Mouse (Mus musculus) urinary bladder, adult 2 months (tissue): ENCODE results near the gene Wdr24. TPM values are rescaled to one million over a fixed set of nuclear protein-coding genes. Genes with fewer than 3 reads are reported as not detected.
"Not testable (repeated sequence)": the region's sequence is repeated elsewhere in the genome, so short reads cannot be mapped to it uniquely, and the experiment has no call there.

ENCODE experiments used
- DNase-seq: peaks from one replicate; pipeline ENCODE4 v3.0.0; 2022; ENCODE audit warnings: low spot score
- polyA plus RNA-seq: library from polyadenylated mRNA; depleted of rRNA; stranded (reverse); fragments of >200 nt; gene quantifications from 2 replicates; pipeline ENCODE4 v1.2.3, GENCODE M21; 2012

Wdr24 gene
- polyA plus RNA-seq, 1 experiment, result 27.6 TPM

DNA sequence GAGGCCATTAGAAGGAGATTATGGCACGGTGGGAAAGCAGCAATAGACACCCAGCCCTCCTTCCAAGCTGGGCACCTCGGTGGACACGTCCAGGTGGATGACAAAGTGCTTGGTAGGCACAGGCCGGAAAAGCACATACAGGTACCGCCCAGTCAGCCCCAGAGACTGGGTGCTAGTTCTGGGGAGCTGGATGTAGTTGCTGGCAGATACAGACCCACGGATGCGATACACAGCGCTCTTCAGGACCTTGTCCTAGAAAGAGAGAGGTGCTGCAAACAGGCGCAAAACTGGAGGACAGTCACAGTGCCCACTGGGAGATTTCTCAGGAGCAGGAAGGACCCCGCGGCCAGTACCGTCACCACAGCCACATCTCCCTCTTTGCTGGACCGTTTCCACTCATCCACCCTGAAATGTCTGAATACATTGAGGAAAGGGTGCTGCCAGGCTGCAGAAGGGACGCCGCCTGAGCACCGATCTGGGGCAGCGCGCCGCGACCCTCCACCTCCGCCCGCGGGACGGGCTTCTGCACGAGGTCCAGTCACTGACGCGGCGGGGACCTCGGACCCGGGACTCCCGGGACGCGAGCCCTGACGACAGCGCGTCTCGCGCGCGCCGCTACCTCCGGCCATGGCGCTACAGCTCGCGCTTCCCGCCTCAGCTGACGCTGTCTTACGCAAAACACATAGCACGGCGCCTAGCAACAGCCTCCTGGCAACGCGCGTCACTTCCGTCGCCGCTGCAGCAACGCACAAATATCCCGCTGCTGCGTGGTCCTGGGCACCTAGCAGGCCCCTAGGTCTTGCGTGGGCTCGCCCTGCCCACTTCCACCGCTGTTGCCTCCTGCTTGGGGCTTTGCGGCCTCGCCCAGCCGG, 37.6 kb downstream of the Wdr24 start, which contains the start of gene Wdr90:
Gene Wdr90 (minus strand): TSS at position 670 of the 872 bp plus-strand sequence.
- peak; percentile 80 for DNase-seq

DNA sequence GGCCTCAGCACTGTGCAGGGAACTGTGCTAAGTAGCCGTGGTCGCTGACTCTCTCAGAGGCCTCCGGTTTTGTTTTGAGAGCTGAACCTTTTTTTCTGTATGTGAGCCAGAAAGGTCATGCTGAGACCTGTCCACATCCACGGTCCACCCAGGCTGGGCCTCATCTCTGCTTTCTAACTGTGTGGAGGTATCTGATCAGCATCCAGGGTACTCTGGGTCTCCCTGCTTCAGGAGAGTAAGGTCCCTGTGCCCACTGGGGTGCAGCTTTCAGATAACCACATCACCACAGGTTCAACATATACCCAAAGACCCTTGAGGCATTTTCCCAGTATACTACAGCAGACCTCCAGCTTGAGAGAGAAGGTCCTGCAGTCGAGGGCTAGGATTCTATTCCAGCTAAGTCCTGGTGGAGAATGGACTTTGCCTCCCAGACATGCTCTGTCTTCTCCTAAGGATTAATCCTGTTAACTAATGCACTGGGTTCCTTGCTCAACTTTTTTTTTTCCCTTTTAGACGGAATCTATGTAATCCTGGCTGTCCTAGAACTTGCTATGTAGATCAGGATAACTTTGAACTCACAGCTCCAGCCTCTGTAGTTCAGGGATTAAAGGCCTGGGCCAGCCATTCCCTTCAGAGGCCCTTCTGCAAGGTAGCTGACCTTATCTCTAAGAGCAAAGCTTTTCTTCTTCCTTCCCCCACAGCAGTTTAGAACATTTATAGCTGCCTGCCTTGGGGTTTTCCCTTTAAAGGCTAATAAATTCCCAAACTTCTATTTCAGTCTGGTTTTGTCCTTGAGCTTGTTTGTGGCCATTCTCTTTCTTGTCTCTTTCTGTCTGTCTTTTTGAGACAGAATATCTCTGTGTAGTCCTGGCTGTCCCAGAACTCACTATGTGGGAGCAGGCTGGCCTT, 38.5 kb downstream of the Wdr24 start:
- DNase-seq, result no peak

DNA sequence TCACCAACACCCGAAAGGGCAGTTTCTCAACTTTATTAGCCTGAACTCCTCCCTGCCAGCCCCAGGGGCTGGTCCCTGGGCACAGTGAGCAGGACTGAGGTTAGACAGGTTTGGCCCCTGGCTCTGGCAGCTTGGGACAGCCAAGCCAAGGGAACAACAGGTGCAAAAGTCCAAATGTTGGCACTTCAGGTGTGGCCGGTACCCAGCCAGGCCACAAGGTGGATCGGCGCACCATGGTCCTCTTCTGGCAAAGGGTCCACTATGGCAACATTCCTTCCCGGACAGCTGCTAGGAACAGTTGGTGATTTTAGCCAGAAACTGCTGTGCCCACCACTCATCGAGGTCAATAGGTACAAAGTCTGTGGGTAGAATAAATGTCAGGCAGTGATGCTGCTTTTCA, 40.3 kb downstream of the Wdr24 start:
- no peak for DNase-seq

DNA sequence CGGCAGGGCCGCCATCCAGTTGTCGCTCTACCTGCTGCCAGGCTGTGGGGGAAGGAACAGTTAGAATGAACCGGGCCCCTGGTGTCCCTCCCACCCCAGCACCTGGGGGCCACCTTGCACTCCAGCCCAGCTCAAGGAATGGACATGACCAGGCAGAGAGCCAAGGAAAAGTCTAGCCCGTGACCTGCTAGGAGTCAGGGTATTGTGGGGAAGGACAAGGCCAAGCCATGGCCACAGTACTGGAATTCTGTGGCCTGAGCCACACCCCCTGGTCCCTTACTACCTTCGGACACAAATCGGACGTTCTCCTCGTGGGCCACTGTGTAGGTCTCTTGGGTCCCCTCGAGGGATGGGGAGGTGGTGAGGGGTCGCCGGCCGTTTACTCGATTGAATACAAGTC, 40.9 kb downstream of the Wdr24 start:
- DNase-seq, result no peak

DNA sequence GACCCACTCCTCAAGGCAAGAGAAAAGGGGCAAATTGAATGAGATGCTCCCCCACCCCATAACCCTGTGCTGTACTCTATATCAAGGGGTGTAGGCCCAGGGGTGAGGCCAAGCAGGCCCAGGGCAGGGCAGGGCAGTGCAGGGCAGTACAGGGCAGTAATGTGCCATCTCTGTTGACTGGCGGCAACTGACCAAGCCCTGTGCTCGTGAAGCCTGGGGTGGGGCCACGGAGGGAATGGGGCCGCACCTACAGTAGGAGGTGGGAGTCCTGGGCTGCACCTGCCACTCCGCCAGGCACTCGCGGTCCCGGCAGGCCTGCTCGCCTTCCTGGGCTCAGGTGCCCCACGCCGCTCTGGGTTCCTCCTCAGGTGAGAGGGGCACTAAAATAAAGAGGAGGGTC, 41.9 kb downstream of the Wdr24 start:
- no peak for DNase-seq

DNA sequence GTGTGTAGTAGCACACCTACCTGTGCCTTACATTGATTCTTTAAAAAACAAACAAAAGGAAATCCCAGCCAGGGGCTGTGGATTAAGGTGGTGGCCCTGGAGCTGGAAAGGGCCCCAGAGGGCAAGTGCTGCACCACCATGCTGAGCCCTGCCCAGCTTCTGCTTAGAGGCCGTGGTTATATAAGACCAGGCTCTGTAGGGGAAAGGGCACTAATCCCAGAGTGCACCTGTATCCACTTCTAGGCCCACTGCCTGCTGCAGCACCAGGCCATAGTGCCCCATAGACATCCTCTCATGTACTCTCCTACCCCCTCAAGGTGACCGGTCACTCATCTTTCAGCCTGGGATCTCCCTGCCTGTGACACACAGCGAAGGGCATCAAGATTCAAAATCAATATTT, 42.7 kb downstream of the Wdr24 start:
- no peak for DNase-seq

DNA sequence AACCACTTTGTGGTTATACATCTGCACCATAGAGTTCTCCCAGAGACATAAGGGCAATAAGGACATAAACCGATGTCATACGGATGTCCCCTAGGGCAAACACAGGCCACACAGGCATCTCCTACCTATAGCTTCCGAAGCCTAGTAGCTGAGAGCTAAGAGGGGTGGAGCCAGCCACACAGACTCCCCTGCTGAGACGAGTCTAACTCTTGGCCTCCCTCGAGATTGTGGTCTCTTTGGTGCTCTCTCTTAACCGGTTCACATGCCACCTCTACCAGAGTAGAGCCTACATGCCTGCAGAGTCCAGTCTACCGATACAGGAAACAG, 44.0 kb downstream of the Wdr24 start:
- DNase-seq, result no peak

DNA sequence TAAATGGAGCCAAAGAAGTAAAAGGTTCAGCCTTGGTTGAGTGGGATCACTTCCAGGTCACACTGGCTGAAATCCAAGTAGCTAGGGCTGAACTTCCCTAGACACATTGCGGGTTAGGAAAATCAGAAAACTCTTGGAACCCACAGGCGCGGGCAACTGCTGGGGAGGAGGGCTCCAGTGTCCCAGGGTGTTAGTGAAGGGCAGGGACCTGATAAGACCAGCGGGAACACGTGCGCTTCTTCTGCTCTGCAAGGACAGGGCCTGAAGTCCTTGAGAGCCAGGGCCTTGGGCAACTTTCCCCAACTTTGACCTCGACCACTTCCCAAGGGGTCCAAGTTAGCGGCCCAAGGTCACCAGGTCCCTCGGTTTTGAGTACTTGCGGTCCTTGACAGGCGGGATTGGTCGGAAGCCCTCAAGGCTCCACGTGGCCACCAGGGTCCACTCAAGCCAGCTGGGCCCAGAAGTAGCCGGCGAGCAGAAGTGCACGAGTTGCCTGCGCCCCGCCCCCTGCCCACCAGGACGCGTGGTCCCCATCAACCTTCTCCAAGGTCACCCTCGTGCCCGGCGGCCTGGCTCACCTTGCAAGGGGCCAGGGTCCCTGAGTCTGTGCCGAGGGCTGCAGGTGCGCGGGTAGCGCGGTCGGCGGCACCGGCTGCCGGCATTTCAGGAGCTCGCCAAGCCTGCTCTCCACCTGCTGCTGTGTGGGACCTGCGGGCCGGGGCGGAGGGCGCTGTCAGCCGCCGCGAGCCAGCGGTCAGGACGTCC, 44.6 kb downstream of the Wdr24 start:
- DNase-seq, result no peak

DNA sequence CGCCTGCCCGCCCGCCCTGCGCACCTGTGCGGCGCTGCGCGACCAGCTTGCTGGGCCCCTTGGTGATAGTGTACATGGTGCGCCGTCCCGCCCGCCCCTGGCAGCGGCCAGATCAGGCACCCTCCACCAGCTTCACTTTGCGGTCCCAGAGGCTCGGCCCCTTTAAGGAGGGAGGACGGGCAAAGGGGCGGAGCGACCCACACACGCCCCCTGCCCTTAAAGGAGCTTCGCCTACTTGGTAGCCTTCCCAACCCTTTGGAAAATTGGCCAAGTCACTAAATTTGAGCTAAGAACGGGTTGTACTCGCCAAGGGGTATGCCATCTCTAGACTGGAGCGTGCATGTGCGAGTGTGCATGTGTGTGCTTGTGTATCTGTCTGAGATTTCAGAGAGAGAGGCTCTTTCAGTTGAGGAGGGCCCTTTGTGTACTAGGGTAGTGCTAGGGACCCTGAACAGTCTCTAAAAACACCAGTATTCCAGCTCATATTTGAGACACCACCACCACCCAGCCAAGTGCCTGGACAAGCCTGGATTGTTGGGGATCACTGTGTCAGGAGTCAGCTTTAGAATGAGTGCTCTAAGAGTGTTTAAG, 45.3 kb downstream of the Wdr24 start, which contains the start of gene Mcrip2:
Gene Mcrip2 (minus strand): TSS at position 164 of the 591 bp plus-strand sequence.
- peak; percentile 64 for DNase-seq

DNA sequence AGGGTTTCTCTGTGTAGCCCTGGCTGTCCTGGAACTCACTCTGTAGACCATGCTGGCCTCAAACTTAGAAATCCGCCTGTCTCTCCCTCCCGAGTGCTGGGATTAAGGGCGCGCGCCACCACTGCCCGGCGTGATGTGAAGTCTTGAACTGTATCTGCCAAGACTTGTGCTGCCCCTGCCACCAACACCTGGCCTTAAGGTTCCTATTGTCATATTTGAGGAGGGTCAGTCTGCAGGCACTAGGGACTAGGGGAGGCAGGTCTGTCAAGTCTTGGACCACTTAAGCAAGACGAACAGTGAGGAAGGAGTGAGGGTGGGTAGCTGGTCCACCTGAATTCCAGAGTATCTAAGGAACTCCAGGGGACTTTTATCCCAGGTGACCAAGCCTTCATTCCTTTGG, 46.1 kb downstream of the Wdr24 start:
- no peak for DNase-seq

DNA sequence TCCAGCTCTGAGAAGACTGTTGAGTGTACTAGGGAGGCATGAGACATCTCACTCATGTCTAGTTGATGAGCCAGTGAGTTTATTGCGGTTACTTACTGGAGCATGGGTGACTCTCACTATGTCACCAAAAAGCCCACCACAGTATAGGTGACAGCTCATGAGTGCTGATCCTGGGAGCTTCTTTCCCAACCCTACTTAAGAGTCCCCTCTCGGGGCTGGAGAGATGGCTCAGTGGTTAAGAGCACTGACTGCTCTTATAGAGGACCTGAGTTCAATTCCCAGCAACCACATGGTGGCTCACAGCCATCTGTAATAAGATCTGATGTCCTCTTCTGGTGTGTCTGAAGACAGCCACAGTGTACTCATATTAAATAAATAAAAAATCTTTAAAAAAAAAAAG, 46.5 kb downstream of the Wdr24 start:
- no peak for DNase-seq

DNA sequence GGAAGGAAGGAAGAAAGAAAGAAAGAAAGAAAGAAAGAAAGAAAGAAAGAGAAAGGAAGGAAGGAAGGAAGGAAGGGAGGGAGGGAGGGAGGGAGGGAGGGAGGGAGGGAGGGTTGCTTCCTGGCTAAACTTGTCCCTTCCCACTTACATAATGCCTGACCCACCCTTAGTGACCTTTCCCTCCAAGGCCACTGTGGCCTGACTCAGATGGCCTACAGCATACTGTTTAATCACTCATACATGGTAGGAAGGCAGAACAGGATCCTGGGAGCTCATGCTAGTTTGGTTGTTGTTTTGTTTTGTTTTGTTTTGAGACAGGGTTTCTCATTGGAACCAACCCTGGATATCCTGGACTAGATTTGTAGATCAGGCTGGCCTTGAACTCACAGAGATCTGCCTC, 48.1 kb downstream of the Wdr24 start:
- DNase-seq, result not testable (repeated sequence)

DNA sequence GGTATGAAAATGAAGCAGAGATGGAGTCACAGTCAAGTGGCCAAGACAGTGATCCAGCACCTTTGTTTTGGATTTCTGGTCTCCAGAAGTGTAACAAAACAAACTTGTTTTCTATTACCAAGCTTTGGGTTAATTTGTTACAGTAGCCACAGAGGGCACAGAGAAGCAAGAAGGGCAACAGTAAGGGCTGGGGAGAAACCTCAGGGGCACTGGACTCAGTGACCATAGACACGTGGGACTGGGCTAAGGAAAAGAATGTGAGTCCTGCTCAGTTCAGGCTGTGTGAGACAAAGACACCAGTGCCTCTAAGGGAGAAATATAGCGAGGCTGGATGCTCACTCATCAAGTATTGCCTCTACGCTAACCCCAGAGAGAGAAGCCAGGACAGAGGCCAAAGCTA, 49.2 kb downstream of the Wdr24 start:
- DNase-seq, result no peak

DNA sequence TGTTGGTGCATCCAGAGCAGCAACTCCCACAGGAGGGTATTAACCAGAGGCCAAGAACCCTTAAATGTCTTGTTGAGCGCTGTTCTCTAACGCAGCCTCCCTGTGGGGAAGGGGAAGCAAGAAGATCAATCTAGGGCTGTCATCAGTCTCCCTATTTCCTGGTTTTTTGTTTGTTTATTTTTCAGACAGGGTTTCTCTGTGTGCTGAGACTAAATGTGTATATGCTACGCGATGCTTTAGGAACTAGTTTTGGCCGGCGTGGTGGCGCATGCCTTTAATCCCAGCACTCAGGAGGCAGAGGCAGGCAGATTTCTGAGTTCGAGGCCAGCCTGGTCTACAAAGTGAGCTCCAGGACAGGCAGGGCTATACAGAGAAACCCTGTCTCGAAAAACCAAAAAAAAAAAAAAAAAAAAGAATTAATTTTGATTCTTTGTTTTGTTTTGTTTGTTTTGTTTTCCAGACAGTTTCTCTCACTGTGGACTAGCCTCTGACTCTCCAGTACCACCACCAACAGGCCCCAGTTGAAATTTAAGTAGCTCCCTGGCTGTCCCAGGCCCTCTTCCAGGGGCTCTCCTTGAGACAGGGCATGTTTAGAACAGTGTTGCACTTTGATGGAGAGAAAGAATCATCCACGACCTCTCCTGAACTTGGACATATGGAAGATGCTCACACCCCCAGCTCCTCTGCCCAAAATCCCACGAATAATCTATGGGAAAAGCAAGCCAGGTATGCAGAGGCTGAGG, 50.1 kb downstream of the Wdr24 start:
- no peak for DNase-seq

DNA sequence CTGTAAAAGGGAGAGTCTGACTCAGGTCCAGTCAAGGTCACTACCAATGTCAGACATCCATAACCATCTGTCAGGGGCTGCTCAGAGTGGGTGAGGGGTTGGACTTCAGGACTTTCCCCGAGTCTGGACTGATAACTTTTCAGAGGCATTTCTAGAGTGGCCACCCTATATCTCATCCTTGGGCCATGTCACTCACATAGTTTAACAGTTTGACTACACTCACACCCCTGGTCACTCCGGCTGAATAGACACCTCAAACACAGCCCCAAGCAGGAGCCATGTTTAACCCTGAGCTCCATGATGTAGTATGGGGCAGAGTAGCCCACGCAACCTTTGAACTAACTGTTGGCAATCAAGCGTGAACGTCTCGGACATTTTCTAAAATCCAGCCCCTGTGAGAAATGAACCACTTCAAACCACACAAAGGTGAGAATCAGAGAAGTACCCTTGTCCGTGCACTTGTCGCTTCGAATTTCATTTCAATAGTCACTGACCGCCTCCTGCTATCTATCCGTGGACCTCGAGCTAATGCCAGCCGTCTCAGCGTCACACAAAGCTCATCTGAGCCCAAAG, 50.8 kb downstream of the Wdr24 start:
- DNase-seq, result no peak

DNA sequence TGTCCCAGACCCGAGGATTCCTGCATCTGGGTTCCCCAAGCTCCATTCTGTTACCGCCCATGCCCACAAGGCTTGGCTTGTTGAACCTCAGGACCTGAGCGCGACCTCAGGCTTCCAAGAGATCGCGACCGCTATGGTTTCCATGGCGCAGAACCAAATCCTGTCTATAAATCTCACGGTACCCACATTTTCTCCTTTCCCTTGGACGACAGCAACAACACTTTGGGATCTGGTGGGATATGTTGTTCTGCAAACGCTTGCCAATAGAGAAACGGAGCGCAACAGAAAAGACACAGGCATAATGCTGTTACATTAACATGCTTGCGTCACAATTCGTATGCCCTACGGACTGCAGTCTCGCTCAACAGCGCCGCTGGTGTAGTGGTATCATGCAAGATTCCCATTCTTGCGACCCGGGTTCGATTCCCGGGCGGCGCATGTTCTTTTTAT, 51.3 kb downstream of the Wdr24 start, which contains the start of gene Mettl26:
Gene Mettl26 (plus strand): TSS at position 354 of the 450 bp plus-strand sequence.
- DNase-seq, result peak; percentile 96

DNA sequence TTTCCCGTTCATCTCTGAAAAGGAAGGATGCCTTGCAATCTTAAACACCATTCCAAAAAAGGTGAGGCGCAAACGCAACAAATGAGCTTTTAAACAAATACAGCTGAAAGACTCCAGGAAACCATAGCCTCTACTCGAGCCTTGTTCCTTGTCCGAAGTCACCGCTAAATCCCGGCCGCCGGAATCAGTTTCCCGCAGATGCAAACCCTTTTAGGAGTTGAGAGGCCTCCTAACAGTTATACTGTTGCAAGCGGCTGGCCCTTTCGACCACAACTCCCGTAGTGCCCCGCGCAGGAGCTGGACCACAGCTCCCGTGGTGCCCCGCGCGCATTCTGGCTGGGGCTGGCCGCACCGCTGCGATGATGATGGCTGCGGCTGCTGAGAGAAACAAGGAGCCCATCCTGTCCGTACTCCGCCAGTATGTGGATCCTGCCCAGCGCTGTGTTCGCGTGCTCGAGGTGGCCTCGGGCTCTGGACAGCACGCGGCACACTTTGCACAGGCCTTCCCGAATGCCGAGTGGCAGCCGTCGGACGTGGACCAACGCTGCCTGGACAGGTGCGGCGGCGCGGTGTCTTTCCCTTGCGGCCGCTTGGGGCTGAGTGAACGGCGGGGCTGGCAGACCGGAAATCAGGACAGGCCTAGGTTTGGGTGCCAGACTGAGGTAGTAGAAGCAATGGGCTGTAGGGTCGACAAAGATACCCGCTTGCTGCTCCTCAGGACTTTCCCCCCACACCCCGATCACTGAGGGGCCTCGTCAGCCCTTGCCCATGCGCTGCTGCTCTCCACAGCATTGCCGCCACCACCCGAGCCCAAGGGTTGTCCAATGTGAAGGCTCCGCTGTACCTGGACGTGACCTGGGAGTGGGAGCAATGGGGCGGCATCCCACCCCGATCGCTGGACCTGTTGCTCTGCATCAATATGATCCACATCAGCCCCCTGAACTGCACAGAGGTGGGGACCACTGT, 52.0 kb downstream of the Wdr24 start:
- DNase-seq, result peak; percentile 83

DNA sequence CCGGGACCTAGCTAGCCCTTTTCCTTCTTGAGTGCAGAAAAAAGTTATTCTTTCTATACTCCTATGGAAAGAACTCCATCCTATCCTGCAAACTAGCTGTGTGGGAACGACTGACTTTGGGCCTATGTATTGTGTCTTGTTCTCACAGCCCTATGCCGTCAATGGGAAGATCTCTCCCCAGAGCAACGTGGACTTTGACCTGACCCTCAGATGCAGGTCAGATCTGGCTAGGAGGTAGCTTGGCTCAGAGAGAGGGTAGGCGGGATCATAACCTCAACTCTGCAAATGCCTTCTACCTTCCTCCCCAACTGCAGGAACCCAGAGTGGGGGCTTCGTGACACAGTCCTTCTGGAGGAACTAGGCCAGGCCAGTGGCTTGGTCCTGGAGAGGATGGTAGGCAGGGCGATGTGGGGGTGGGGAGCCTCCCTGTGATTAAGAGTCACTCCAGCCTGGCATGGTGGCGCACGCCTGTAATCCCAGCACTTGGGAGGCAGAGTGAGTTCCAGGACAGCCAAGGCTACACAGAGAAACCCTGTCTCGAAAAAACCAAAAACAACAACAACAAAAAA, 53.0 kb downstream of the Wdr24 start:
- DNase-seq, result no peak

DNA sequence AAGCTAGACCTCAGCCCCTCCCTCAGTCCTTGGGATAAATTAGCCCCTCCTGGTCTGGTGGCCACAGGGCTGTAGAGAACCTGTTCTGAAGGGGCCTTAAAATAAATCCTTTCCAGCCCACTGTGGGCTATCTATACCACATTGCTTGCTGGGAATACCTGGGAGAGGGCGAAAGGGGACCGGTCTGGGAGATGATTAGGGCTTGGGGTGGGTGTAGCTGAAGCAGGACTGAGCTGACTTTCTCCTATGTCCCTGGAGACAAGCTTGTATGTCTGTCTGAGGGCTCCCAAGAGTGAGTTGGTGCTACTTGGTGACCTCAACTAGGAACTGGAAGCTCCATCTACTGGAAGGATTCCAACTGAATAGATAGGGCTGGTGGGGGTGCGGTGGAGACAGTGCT, 53.6 kb downstream of the Wdr24 start:
- DNase-seq, result no peak
